Mouse (Mus musculus) thymus, adult 2 months (tissue): ENCODE results near the gene Pnliprp1.

Experiments
- CTCF ChIP-seq: fragments of 200-500 bp; IDR thresholded peaks from 2 replicates; pipeline ENCODE4 v1.5.1; 2012; ENCODE audit warnings: mild to moderate bottlenecking, control low read depth, low read length, moderate library complexity, borderline replicate concordance; ENCODE audit not compliant: control insufficient read depth, poor library complexity, insufficient read depth; ENCODE audit errors: extremely low read depth
- POLR2A ChIP-seq: fragments of 200-500 bp; IDR thresholded peaks from 2 replicates; pipeline ENCODE4 v1.6.1; 2012; ENCODE audit warnings: mild to moderate bottlenecking, low read length, control low read depth, moderate library complexity; ENCODE audit not compliant: control insufficient read depth, poor library complexity, insufficient read depth; ENCODE audit errors: extremely low read depth

DNA sequence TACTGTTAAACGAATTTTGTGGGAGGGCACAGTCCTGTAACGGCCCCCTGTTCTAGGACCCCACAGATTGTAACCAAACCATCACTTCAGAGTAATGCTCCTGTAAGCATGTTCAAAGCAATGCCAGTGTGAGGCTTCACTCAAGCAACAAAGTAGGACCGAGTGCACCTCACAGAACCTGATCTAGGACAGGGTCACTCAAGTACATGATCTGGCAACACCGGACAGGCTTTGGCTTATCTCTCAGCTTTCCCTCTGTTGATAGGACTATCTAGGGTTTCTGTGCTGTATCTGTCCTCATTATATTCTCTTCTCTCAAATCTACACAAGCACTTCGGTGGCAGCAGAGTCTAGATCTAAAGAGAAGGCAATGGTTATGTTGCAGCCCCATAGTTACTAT, 2.1 kb upstream of the Pnliprp1 start:
- TF ChIP-seq CTCF (no peak), POLR2A (no peak)
